Mouse (Mus musculus): ENCODE results near the gene Fam89a.

Fam89a gene

GRCm38 (mm10) chr8:124751709-124752173, at the start of gene Fam89a:
TSS of gene Fam89a (minus strand) at chr8:124751832.
- DNase-seq (ENCODE audit: low spot score in 2 of 2), result peak; percentile 24 to 53

GRCm38 (mm10) chr8:124800542-124800941, 48.9 kb upstream of the Fam89a start:
- no peak for DNase-seq (ENCODE audit: low spot score in 2 of 2)

GRCm38 (mm10) chr8:124795781-124796488, 44.3 kb upstream of the Fam89a start:
- DNase-seq (ENCODE audit: low spot score in 2 of 2), result no peak

- DNase-seq (ENCODE audit: low spot score in 2 of 2), result peak in 1 of 2 experiments; percentile 42
These were observed 42.8 kb upstream of the Fam89a start for GRCm38 (mm10) chr8:124794486-124794780.

- DNase-seq (ENCODE audit: low spot score in 2 of 2), result no peak
These were observed 42.2 kb upstream of the Fam89a start for GRCm38 (mm10) chr8:124793661-124794485.

- DNase-seq (ENCODE audit: low spot score in 2 of 2), result peak; percentile 65 to 79
These were observed 41.6 kb upstream of the Fam89a start for GRCm38 (mm10) chr8:124793172-124793651.

- DNase-seq (ENCODE audit: low spot score in 2 of 2), result no peak
These were observed 41.1 kb upstream of the Fam89a start, which contains the start of gene Trim67 for GRCm38 (mm10) chr8:124792708-124793107. TSS of gene Trim67 (plus strand) at chr8:124793092.

- no peak for DNase-seq (ENCODE audit: low spot score in 2 of 2)
These were observed 40.6 kb upstream of the Fam89a start for GRCm38 (mm10) chr8:124792186-124792585.

- DNase-seq (ENCODE audit: low spot score in 2 of 2), result no peak
These were observed 40.1 kb upstream of the Fam89a start for GRCm38 (mm10) chr8:124791751-124792150.

GRCm38 (mm10) chr8:124790676-124791075, 39.0 kb upstream of the Fam89a start:
- no peak for DNase-seq (ENCODE audit: low spot score in 2 of 2)

GRCm38 (mm10) chr8:124784613-124785012, 33.0 kb upstream of the Fam89a start:
- DNase-seq (ENCODE audit: low spot score in 2 of 2), result no peak

GRCm38 (mm10) chr8:124783228-124783627, 31.6 kb upstream of the Fam89a start:
- DNase-seq (ENCODE audit: low spot score in 2 of 2), result no peak

GRCm38 (mm10) chr8:124782431-124782830, 30.8 kb upstream of the Fam89a start:
- DNase-seq (ENCODE audit: low spot score in 2 of 2), result no peak

- no peak for DNase-seq (ENCODE audit: low spot score in 2 of 2)
These were observed 28.6 kb upstream of the Fam89a start for GRCm38 (mm10) chr8:124780236-124780635.

GRCm38 (mm10) chr8:124775695-124776094, 24.1 kb upstream of the Fam89a start:
- peak in 1 of 2 experiments; percentile 35 for DNase-seq (ENCODE audit: low spot score in 2 of 2)

GRCm38 (mm10) chr8:124772389-124772788, 20.8 kb upstream of the Fam89a start:
- DNase-seq (ENCODE audit: low spot score in 2 of 2), result no peak

GRCm38 (mm10) chr8:124763061-124763460, 11.4 kb upstream of the Fam89a start:
- DNase-seq (ENCODE audit: low spot score in 2 of 2), result no peak

GRCm38 (mm10) chr8:124758544-124758943, 6.9 kb upstream of the Fam89a start:
- DNase-seq (ENCODE audit: low spot score in 2 of 2), result no peak

GRCm38 (mm10) chr8:124756601-124757000, 5.0 kb upstream of the Fam89a start:
- no peak for DNase-seq (ENCODE audit: low spot score in 2 of 2)

- no peak for DNase-seq (ENCODE audit: low spot score in 2 of 2)
These were observed 4.5 kb upstream of the Fam89a start for GRCm38 (mm10) chr8:124756153-124756552.

- DNase-seq (ENCODE audit: low spot score in 2 of 2), result no peak
These were observed 3.8 kb upstream of the Fam89a start for GRCm38 (mm10) chr8:124755481-124755880.

- no peak for DNase-seq (ENCODE audit: low spot score in 2 of 2)
These were observed 3.2 kb upstream of the Fam89a start for GRCm38 (mm10) chr8:124754792-124755190.

Measured in urinary bladder, adult 18-20 months (tissue).